10 mouse cellular contexts compared by ENCODE assay signal in genomic region chr8:127125686-127126683, GRCm38 (mm10).
DNase-seq lines count a peak whose midpoint lies in the region; ATAC-seq lines count a peak whose summit lies in the region.
"Had no signal": no experiment of that assay in that cellular context is flagged by ENCODE, and none has a peak within 500 bp of the region (broad histone marks: within the 10 kb centered on the region; RNA-seq: fewer than 3 reads in every experiment).

No protein-coding gene starts in this region.

- DNase-seq in heart, postnatal 25 days (ENCODE audit: low spot score), result no peak
- DNase-seq in midbrain, embryonic 10.5 days (ENCODE audit: low spot score), result peak; percentile 68
- DNase-seq in embryonic facial prominence, embryonic 14.5 days (ENCODE audit: low spot score), result no peak
- no peak for DNase-seq in right cerebral cortex, postnatal 10 days (ENCODE audit: low spot score in 2 of 2)
- no peak for DNase-seq in urinary bladder, adult 18-20 months (ENCODE audit: low spot score in 2 of 2)
- DNase-seq: heart, postnatal 14 days had no signal

- H3K4me2 ChIP-seq in heart, embryonic 13.5 days, result no peak overlapping the region
- no peak overlapping the region for H3K4me2 ChIP-seq in midbrain, embryonic 13.5 days (replicated peaks)
- no peak overlapping the region for H3K4me2 ChIP-seq in embryonic facial prominence, embryonic 14.5 days (ENCODE audit: low read depth, low read length)
- no peak overlapping the region for H3K4me2 ChIP-seq in neural tube, embryonic 13.5 days

- H3K4me1 ChIP-seq in heart, embryonic 13.5 days, result peaks cover 88% of the 10 kb centered on the region
- peaks cover 72% of the 10 kb centered on the region for H3K4me1 ChIP-seq in midbrain, embryonic 10.5 days
- peaks cover 40% of the 10 kb centered on the region for H3K4me1 ChIP-seq in midbrain, embryonic 13.5 days (replicated peaks)
- H3K4me1 ChIP-seq in embryonic facial prominence, embryonic 14.5 days (ENCODE audit: control insufficient read depth, insufficient read depth, low read length), result peaks cover 58% of the 10 kb centered on the region
- H3K4me1 ChIP-seq in neural tube, embryonic 13.5 days (replicated peaks), result peaks cover 55% of the 10 kb centered on the region

- no peaks in the 10 kb centered on the region for H3K27me3 ChIP-seq in heart, embryonic 13.5 days (replicated peaks)
- no peaks in the 10 kb centered on the region for H3K27me3 ChIP-seq in midbrain, embryonic 10.5 days (ENCODE audit: low read depth, poor library complexity, severe bottlenecking)
- H3K27me3 ChIP-seq in midbrain, embryonic 13.5 days, result no peaks in the 10 kb centered on the region
- no peaks in the 10 kb centered on the region for H3K27me3 ChIP-seq in embryonic facial prominence, embryonic 14.5 days (replicated peaks; ENCODE audit: control insufficient read depth, insufficient read depth, low read length)
- no peaks in the 10 kb centered on the region for H3K27me3 ChIP-seq in neural tube, embryonic 13.5 days

- H3K36me3 ChIP-seq in heart, embryonic 13.5 days, result no peaks in the 10 kb centered on the region
- no peaks in the 10 kb centered on the region for H3K36me3 ChIP-seq in midbrain, embryonic 10.5 days
- no peaks in the 10 kb centered on the region for H3K36me3 ChIP-seq in midbrain, embryonic 13.5 days
- no peaks in the 10 kb centered on the region for H3K36me3 ChIP-seq in embryonic facial prominence, embryonic 14.5 days (ENCODE audit: control insufficient read depth, insufficient read depth, low read length)
- no peaks in the 10 kb centered on the region for H3K36me3 ChIP-seq in neural tube, embryonic 13.5 days

- no peak for ATAC-seq in heart, embryonic 13.5 days (ENCODE audit: extremely low read depth, insufficient number of reproducible peaks, low FRiP score, low TSS enrichment)
- ATAC-seq in midbrain, embryonic 13.5 days, result no peak
- no peak for ATAC-seq in embryonic facial prominence, embryonic 14.5 days (ENCODE audit: low read depth)
- ATAC-seq in neural tube, embryonic 13.5 days (ENCODE audit: low read depth), result no peak

- 44% methylated on average over 11 of the region's 11 CpGs for WGBS in heart, embryonic 13.5 days
- WGBS in midbrain, embryonic 10.5 days, result 25% methylated on average over 11 of the region's 11 CpGs
- WGBS in midbrain, embryonic 13.5 days, result 24% methylated on average over 11 of the region's 11 CpGs
- 28% methylated on average over 11 of the region's 11 CpGs for WGBS in embryonic facial prominence, embryonic 14.5 days
- 37% methylated on average over 11 of the region's 11 CpGs for WGBS in neural tube, embryonic 13.5 days

- H3K9me3 ChIP-seq in heart, embryonic 13.5 days, result no peaks in the 10 kb centered on the region
- H3K9me3 ChIP-seq in midbrain, embryonic 10.5 days (replicated peaks), result no peaks in the 10 kb centered on the region
- no peaks in the 10 kb centered on the region for H3K9me3 ChIP-seq in midbrain, embryonic 13.5 days
- no peaks in the 10 kb centered on the region for H3K9me3 ChIP-seq in embryonic facial prominence, embryonic 14.5 days (ENCODE audit: control insufficient read depth, low read length)
- no peaks in the 10 kb centered on the region for H3K9me3 ChIP-seq in neural tube, embryonic 13.5 days

- H3K27ac ChIP-seq in heart, embryonic 13.5 days (replicated peaks), result peak overlapping the region; percentile 25; the same call in 1 of the 2 replicates
- H3K27ac ChIP-seq in midbrain, embryonic 10.5 days (replicated peaks), result peak overlapping the region; percentile 77
- no peak overlapping the region for H3K27ac ChIP-seq in midbrain, embryonic 13.5 days
- peak overlapping the region; percentile 18; the same call in 1 of the 2 replicates for H3K27ac ChIP-seq in embryonic facial prominence, embryonic 14.5 days (replicated peaks; ENCODE audit: low read depth, low read length)
- no peak overlapping the region for H3K27ac ChIP-seq in neural tube, embryonic 13.5 days (replicated peaks)
- H3K27ac ChIP-seq: stomach, postnatal 0 days had no signal

- no peak overlapping the region for H3K4me3 ChIP-seq in heart, embryonic 13.5 days
- H3K4me3 ChIP-seq in midbrain, embryonic 10.5 days, result peak overlapping the region; percentile 35
- no peak overlapping the region for H3K4me3 ChIP-seq in midbrain, embryonic 13.5 days (replicated peaks)
- no peak overlapping the region for H3K4me3 ChIP-seq in embryonic facial prominence, embryonic 14.5 days (ENCODE audit: low read depth, low read length)
- no peak overlapping the region for H3K4me3 ChIP-seq in neural tube, embryonic 13.5 days

- intact Hi-C loops in heart, postnatal 25 days (cut with DNase I), result no loop called here

- H3K9ac ChIP-seq in heart, embryonic 13.5 days, result no peak overlapping the region
- no peak overlapping the region for H3K9ac ChIP-seq in midbrain, embryonic 13.5 days (replicated peaks)
- H3K9ac ChIP-seq in embryonic facial prominence, embryonic 14.5 days (ENCODE audit: low read depth, low read length), result no peak overlapping the region
- H3K9ac ChIP-seq in neural tube, embryonic 13.5 days, result 0 out of 2 replicates have a peak overlapping the region, but pooled peaks have one; percentile 5

Comparison
In these comparisons a context has a peak if more than half of its experiments do, and no peak if none do; other contexts are left out.
1. H3K27ac ChIP-seq: peak in heart, embryonic 13.5 days (single experiment), midbrain, embryonic 10.5 days (single experiment) and embryonic facial prominence, embryonic 14.5 days (single experiment); none in midbrain, embryonic 13.5 days (single experiment) and neural tube, embryonic 13.5 days (single experiment).